Mouse (Mus musculus) embryonic facial prominence, embryonic 14.5 days (tissue): ENCODE data around the gene Klf11. TPM values are rescaled to one million over a fixed set of nuclear protein-coding genes. Genes with fewer than 3 reads are reported as not detected.
A peak's percentile ranks its signal among the peaks of the same experiment; 100 is the strongest.

ENCODE experiments used
- ATAC-seq: fragments of 200-750 bp; cut with Nextera tagmentation; 2 replicates; pipeline ENCODE4 v1.8.0; 2017; ENCODE audit warnings: low read depth, moderate number of reproducible peaks, moderate TSS enrichment
- DNase-seq: peaks from one replicate; pipeline ENCODE4 v3.0.0-alpha.2; 2015; ENCODE audit warnings: low spot score
- H3K27ac ChIP-seq: fragments of 300-500 bp; sonication (generic); replicated peaks from 2 replicates; pipeline ENCODE4 v1.5.1; 2014; ENCODE audit warnings: low read depth, mild to moderate bottlenecking, low read length, moderate library complexity
- H3K27me3 ChIP-seq: fragments of 300-500 bp; sonication (generic); replicated peaks from 2 replicates; pipeline ENCODE4 v1.6.1; 2014; ENCODE audit warnings: low read length; ENCODE audit not compliant: control insufficient read depth, insufficient read depth
- H3K36me3 ChIP-seq: fragments of 300-500 bp; sonication (generic); 2 replicates; pipeline ENCODE4 v1.6.1; 2014; ENCODE audit warnings: low read length, mixed read lengths; ENCODE audit not compliant: control insufficient read depth, insufficient read depth
- H3K4me1 ChIP-seq: fragments of 300-500 bp; sonication (generic); 2 replicates; pipeline ENCODE4 v1.6.1; 2014; ENCODE audit warnings: antibody characterized with exemption, low read length; ENCODE audit not compliant: control insufficient read depth, insufficient read depth
- H3K4me2 ChIP-seq: fragments of 300-500 bp; sonication (generic); 2 replicates; pipeline ENCODE4 v1.6.1; 2014; ENCODE audit warnings: low read depth, mild to moderate bottlenecking, low read length, moderate library complexity, mixed read lengths
- H3K4me3 ChIP-seq: fragments of 300-500 bp; sonication (generic); 2 replicates; pipeline ENCODE4 v1.5.1; 2014; ENCODE audit warnings: low read depth, mild to moderate bottlenecking, low read length
- H3K9ac ChIP-seq: fragments of 300-500 bp; sonication (generic); 2 replicates; pipeline ENCODE4 v1.6.1; 2014; ENCODE audit warnings: low read depth, mild to moderate bottlenecking, low read length, moderate library complexity, mixed read lengths
- H3K9me3 ChIP-seq: fragments of 300-500 bp; sonication (generic); 2 replicates; pipeline ENCODE4 v1.6.1; 2016; ENCODE audit warnings: low read length; ENCODE audit not compliant: control insufficient read depth
- WGBS: fragments of 180-500 bp; shearing (Covaris S2); extraction: QIAGEN DNeasy Blood & Tissue Kit; methylation state at CpG from one replicate; pipeline ENCODE4 v1.1.7; 2014; 5-methylcytosine and 5-hydroxymethylcytosine counted together
- polyA plus RNA-seq: library from polyadenylated mRNA; unstranded; fragments of >200 nt; fragmentation: Nextera tagmentation; extraction: Ambion mirVana; gene quantifications from 2 replicates; pipeline ENCODE4 v1.2.1, GENCODE M21; 2014

Gene Klf11
- polyA plus RNA-seq, 1 experiment from 2014 or later = 12.1 TPM

DNA sequence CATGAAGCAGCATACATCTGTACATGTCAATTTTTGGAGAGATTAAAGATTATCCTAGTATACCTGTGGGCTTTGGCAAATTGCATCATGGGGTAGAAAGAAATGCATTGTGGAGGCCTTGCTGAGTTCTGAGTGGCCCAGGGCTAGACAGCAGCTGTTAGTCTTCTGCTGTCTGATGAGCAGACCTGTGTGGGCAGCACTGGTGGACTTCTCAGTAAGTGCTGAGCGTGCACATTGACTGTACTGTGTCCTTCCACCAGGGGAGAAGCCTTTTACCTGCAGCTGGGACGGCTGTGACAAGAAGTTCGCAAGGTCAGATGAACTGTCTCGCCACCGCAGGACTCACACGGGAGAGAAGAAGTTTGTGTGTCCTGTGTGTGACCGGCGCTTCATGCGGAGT, 8.8 kb downstream of the Klf11 start:
- Histone ChIP-seq H3K4me3 (no peak overlapping the region), H3K27ac (no peak overlapping the region), H3K4me2 (no peak overlapping the region), H3K27me3 (no peaks in the 10 kb centered on the region), H3K9ac (no peak overlapping the region), H3K36me3 (peaks cover 67% of the 10 kb centered on the region), H3K4me1 (no peaks in the 10 kb centered on the region; the same call in 1 of the 2 replicates), H3K9me3 (no peaks in the 10 kb centered on the region)
- ATAC-seq (no peak), DNase-seq (no peak)
- WGBS = 90% methylated on average over 9 of the region's 9 CpGs

DNA sequence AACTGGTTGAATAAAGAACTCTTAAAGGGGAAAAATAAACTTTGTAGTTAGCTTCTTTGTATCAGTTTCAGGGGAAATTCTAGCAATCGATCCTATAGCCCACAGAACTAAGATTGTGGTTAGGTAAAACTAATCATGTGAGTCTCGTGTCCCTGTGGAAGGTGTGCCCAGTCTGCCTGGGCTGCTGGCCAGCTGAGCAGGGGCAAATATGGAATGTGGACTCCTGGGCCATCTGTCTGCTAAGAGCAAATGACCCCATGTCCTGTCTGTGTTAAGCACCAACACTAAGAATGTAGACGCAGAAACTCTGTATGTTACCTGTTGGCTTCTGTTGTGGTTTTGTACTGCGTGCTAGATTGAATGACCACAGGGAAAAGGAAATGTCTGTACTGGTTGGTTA, 10.0 kb downstream of the Klf11 start:
- H3K9me3 ChIP-seq = no peaks in the 10 kb centered on the region
- no peaks in the 10 kb centered on the region; the same call in 1 of the 2 replicates for H3K4me1 ChIP-seq
- DNase-seq (no peak), ATAC-seq (no peak)
- H3K27me3 ChIP-seq = no peaks in the 10 kb centered on the region
- H3K4me2 ChIP-seq = no peak overlapping the region
- H3K36me3 ChIP-seq = peaks cover 56% of the 10 kb centered on the region
- H3K9ac ChIP-seq = no peak overlapping the region
- no peak overlapping the region for H3K27ac ChIP-seq
- no peak overlapping the region for H3K4me3 ChIP-seq
- 62% methylated on average over 4 of the region's 4 CpGs for WGBS

DNA sequence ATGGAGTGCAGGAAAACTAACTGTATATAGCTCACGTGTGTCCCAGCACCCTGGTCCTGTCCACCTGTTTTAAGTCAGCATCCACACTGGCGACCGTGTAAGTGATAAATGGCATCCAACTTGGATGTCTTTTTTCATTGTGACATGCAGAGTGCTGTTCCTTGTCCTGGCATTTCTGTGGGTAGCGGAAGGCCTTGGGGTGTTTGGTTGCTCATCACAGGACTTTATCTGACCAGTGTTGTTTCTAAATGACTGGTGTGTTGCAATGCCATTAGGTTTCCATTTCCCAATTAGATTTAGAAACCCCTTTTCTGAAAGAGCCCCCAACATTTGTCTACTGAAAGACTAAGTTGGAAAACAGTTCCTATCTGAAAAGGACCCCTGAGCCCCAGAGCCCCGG, 11.1 kb downstream of the Klf11 start:
- no peak for DNase-seq
- no peak for ATAC-seq
- Histone ChIP-seq H3K36me3 (peaks cover 47% of the 10 kb centered on the region), H3K27ac (no peak overlapping the region), H3K27me3 (no peaks in the 10 kb centered on the region), H3K9me3 (no peaks in the 10 kb centered on the region), H3K4me1 (no peaks in the 10 kb centered on the region), H3K9ac (no peak overlapping the region), H3K4me2 (no peak overlapping the region), H3K4me3 (no peak overlapping the region)
- WGBS = 81% methylated on average over 5 of the region's 5 CpGs

DNA sequence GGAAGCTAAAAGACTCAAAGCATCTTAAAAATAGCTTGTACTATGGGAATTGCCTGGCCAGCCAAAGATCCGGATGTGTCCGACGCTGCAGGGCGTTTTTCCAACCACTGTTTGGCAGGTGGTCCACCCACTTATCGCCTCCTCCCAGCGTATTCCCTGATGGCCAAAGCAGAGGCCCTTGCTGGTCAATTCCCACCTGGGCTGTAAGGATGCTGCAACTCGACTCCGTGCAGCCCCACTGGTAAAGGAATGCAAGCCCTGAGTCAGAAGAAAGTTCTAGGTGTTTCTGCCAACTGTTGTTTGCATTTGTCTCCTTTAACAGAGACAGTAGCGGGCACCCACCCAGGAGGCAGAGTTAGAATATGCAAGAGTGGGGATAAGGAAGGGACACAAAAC, 29.0 kb downstream of the Klf11 start:
- no peaks in the 10 kb centered on the region for H3K9me3 ChIP-seq
- H3K4me2 ChIP-seq = peak overlapping the region; percentile 93
- DNase-seq (peak; percentile 31), ATAC-seq (no peak)
- H3K36me3 ChIP-seq = no peaks in the 10 kb centered on the region
- peak overlapping the region; percentile 80 for H3K9ac ChIP-seq
- peaks cover 21% of the 10 kb centered on the region for H3K4me1 ChIP-seq
- peak overlapping the region; percentile 71; the same call in 1 of the 2 replicates for H3K27ac ChIP-seq
- 6% methylated on average over 8 of the region's 9 CpGs for WGBS
- peaks cover 11% of the 10 kb centered on the region for H3K27me3 ChIP-seq
- peak overlapping the region; percentile 64 for H3K4me3 ChIP-seq

DNA sequence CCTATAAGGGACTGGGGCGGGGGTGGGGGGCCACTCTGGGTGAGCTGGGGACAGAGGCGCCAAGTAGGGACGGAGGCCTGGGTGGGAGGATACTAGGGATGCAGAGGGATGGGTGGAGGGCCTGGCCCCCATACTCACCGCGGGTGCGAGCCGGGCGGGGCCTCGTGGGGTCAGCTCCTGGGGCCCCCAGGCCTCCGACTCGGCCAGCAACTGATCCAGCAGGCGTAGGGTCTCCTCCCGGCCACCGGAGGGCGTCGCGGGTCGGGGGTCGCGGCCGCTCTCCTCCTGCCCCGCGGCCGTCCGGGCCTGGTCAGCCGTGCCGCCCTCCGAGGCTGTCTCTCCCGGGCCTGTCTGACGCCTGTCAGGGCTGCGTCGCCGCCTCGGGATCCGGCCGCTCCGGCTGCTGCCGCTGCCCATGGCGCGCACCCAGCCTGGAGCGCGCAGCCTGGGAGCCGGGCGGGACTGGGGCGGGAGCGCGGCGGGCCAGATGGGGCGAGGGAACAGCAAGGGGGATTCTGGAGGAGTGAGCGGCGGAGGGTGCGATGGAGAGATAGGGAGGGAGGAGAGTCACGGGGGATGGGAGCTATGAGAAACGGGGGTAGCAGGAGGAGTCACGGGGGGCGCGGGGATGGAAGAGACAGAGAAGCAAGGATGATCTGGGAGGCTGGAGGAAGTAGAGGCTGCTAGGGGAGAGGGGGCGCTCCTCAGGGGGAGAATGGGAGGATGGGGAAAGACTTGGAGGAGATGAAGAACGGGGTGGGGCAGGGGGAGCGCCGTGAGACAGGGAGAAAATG, 29.6 kb downstream of the Klf11 start:
- WGBS = 1% methylated on average over 36 of the region's 61 CpGs
- DNase-seq (peak; percentile 26), ATAC-seq (peak; percentile 70)
- H3K4me1 ChIP-seq = peaks cover 21% of the 10 kb centered on the region
- no peaks in the 10 kb centered on the region for H3K9me3 ChIP-seq
- peaks cover 11% of the 10 kb centered on the region for H3K27me3 ChIP-seq
- H3K4me2 ChIP-seq = peak overlapping the region; percentile 93
- no peaks in the 10 kb centered on the region for H3K36me3 ChIP-seq
- peak overlapping the region; percentile 80 for H3K9ac ChIP-seq
- H3K27ac ChIP-seq = peak overlapping the region; percentile 71
- H3K4me3 ChIP-seq = peak overlapping the region; percentile 64

DNA sequence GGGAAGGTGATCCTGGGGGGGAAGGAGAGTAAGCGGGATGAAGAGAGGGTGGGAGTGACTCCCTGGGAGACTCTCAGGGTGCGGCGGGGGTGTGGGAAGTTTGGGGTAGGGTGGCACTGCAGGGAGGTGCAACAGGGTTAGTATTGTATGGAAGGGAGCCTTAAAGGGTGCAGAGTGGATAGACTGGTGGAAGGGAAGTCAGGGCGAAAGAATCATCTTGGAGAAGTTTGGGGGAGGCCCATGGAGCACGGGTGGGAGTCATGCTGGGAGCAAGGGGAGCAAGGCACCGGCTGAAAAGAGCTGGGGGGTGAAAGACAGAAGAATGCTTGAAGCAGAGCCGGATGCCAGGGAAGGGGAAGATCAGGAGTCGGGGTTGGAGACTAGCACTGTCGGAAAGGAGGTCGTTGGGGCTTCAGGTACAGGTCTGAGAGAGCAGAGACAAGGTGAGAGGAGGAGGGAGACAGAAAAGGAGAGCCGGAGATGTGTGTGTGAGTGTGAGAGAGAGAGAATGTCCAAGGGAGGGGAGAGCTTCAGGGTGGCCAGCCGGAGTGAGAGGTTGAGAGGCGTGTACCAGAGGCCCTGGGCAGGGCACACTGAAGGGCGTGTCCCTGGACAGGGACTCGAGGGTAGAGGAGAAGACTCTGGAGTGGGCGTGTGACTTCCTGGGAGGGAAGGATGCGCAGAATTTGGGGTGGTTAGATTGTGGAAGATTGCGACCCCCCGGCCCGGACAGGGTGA, 30.4 kb downstream of the Klf11 start, which contains the start of gene Cys1:
Gene Cys1, minus strand, starts transcription at position 528 of the 738 bp plus-strand sequence.
- Histone ChIP-seq H3K4me2 (peak within 1 kb of the TSS; percentile 93), H3K36me3 (no peaks in the 10 kb centered on the region), H3K9ac (peak within 1 kb of the TSS; percentile 80), H3K9me3 (no peaks in the 10 kb centered on the region), H3K4me1 (peaks cover 21% of the 10 kb centered on the region), H3K27ac (peak within 1 kb of the TSS; percentile 71), H3K27me3 (peaks cover 11% of the 10 kb centered on the region), H3K4me3 (peak within 1 kb of the TSS; percentile 64)
- ATAC-seq (no peak), DNase-seq (no peak)
- whole genome bisulfite sequencing = 4% methylated on average over 20 of the region's 20 CpGs

DNA sequence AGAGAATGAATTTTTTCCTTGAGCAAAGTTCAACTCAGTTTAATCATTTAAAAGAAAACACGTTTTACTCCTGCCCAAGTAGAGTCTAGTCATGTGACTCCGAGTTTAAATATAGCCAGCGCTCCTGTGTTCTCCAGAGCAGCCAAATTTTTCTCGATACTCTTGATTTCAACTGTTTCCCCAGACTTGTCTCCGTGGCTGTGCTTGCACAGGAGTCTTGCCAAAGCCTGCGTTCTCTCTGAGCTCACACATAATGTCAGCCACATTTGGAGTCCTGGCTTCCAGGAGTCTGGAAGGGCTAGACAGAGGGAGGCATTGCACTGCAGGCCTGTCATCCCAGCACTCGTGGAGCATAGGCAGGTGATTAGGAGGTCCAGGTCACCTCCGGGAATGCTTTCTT, 31.5 kb downstream of the Klf11 start:
- peak overlapping the region; percentile 93; the same call in 1 of the 2 replicates for H3K4me2 ChIP-seq
- H3K9ac ChIP-seq = no peak overlapping the region
- no peak overlapping the region for H3K4me3 ChIP-seq
- peak overlapping the region; percentile 65 for H3K27ac ChIP-seq
- no peaks in the 10 kb centered on the region for H3K36me3 ChIP-seq
- peak; percentile 90 for DNase-seq
- H3K9me3 ChIP-seq = no peaks in the 10 kb centered on the region
- peaks cover 11% of the 10 kb centered on the region for H3K27me3 ChIP-seq
- peak; percentile 69 for ATAC-seq
- WGBS = 31% methylated on average over 8 of the region's 8 CpGs
- peaks cover 21% of the 10 kb centered on the region for H3K4me1 ChIP-seq

DNA sequence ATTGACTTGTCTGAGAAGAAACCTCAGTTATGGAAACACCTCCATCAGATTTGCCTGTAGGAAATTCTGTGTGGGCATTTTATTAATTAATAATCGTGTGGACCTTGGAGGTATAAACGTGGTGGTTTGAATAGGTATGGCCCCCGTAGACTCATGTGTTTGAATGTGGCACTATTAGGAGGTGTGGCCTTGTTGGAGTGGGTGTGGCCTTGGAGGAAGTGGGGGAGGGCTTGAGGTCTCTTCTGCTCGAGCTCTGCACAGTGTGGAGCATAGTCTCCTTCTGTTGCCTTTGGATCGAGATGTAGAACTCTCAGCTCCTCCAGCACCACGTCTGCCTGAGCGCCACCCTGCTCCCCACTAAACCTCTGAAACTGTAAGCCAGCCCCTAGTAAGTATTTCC, 32.4 kb downstream of the Klf11 start:
- Histone ChIP-seq H3K4me1 (peaks cover 21% of the 10 kb centered on the region), H3K9ac (no peak overlapping the region), H3K27ac (no peak overlapping the region), H3K4me3 (no peak overlapping the region), H3K9me3 (no peaks in the 10 kb centered on the region), H3K4me2 (no peak overlapping the region), H3K36me3 (no peaks in the 10 kb centered on the region), H3K27me3 (peaks cover 11% of the 10 kb centered on the region)
- ATAC-seq (no peak), DNase-seq (no peak)
- 72% methylated on average over 7 of the region's 7 CpGs for WGBS
